ENCODE assay signal across 9 mouse cellular contexts in the genomic region with DNA sequence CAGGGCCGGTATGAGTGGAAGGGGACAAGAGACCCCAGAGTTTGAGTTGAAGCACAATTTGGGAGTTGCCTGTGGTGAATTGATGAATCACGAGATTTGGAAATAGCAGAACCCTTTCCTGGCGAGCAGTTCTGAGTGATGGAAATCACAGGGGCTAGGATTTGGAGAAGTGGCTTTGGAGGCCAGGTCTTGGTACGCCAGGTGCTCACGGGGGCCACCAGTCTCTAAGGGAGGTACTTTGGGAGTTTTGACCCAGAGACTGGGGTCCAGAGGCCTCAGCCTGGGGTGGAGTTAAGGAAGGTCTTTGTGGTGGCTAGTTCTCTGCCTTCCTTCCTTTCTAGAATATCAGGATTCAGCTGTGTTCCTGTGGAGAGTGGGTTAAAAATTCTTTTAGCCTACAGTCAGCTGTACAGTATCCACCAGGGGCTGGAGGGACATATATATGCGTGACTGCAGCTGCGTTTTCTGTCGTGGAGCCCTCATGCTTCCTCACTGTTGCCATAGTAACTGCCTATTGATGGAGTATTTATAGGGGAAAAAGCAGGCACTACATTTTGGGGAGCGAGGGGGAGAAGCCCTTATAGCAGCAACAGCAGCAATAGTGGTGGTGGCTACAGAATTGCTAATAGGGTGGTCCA. TPM values are rescaled to one million over a fixed set of nuclear protein-coding genes. Genes with fewer than 3 reads are reported as not detected.
DNase-seq lines count a peak whose midpoint lies in the region; ATAC-seq lines count a peak whose summit lies in the region.
"Had no signal": no experiment of that assay in that cellular context is flagged by ENCODE, and none has a peak within 500 bp of the region (broad histone marks: within the 10 kb centered on the region; RNA-seq: fewer than 3 reads in every experiment).

No protein-coding gene starts in this region.

- H3K4me2 ChIP-seq in embryonic facial prominence, embryonic 14.5 days (ENCODE audit: low read depth, low read length) = peak overlapping the region; percentile 63
- peak overlapping the region; percentile 67 for H3K4me2 ChIP-seq in hindbrain, embryonic 16.5 days (ENCODE audit: low read length)

- 0 out of 2 replicates have a peak overlapping the region, but pooled peaks have one; percentile 21 for H3K27ac ChIP-seq in embryonic facial prominence, embryonic 14.5 days (replicated peaks; ENCODE audit: low read depth, low read length)
- H3K27ac ChIP-seq in hindbrain, embryonic 16.5 days (ENCODE audit: low read depth, low read length) = peak overlapping the region; percentile 73

- DNase-seq in kidney, postnatal 4 days = peak; percentile 1 to 3
- no peak for DNase-seq in kidney, postnatal 25 days
- DNase-seq in embryonic facial prominence, embryonic 14.5 days (ENCODE audit: low spot score) = peak; percentile 6
- DNase-seq in neural tube, embryonic 10.5 days (ENCODE audit: extremely low spot score, low spot score) = peak; percentile 14
- no peak for DNase-seq in urinary bladder, postnatal 36 days (ENCODE audit: low spot score in 2 of 2)
- DNase-seq in adrenal gland, adult 18-20 months (ENCODE audit: low spot score in 2 of 2) = no peak
- DNase-seq in kidney, postnatal 36 days = no peak

- no peaks in the 10 kb centered on the region for H3K9me3 ChIP-seq in embryonic facial prominence, embryonic 14.5 days (ENCODE audit: control insufficient read depth, low read length)
- H3K9me3 ChIP-seq in hindbrain, embryonic 16.5 days (ENCODE audit: control insufficient read depth, low read length) = no peaks in the 10 kb centered on the region

- H3K4me3 ChIP-seq in embryonic facial prominence, embryonic 14.5 days (ENCODE audit: low read depth, low read length) = peak overlapping the region; percentile 52
- peak overlapping the region; percentile 58 for H3K4me3 ChIP-seq in hindbrain, embryonic 16.5 days (ENCODE audit: low read length)

- 32% methylated on average over 9 of the region's 9 CpGs for WGBS in embryonic facial prominence, embryonic 14.5 days
- 28% methylated on average over 9 of the region's 9 CpGs for WGBS in hindbrain, embryonic 16.5 days

- H3K27me3 ChIP-seq in embryonic facial prominence, embryonic 14.5 days (replicated peaks; ENCODE audit: control insufficient read depth, insufficient read depth, low read length) = peaks cover 4% of the 10 kb centered on the region; the same call in 1 of the 2 replicates
- H3K27me3 ChIP-seq in hindbrain, embryonic 16.5 days (replicated peaks; ENCODE audit: control insufficient read depth, insufficient read depth, low read length) = no peaks in the 10 kb centered on the region
- H3K27me3 ChIP-seq: Patski had no signal

- peak; percentile 31 for ATAC-seq in embryonic facial prominence, embryonic 14.5 days (ENCODE audit: low read depth)
- peak; percentile 62; the same call in 1 of the 2 replicates for ATAC-seq in hindbrain, embryonic 16.5 days
- ATAC-seq: Patski had no signal

- H3K4me1 ChIP-seq in embryonic facial prominence, embryonic 14.5 days (ENCODE audit: control insufficient read depth, insufficient read depth, low read length) = no peaks in the 10 kb centered on the region
- peaks cover 2% of the 10 kb centered on the region; the same call in 1 of the 2 replicates for H3K4me1 ChIP-seq in hindbrain, embryonic 16.5 days (ENCODE audit: control insufficient read depth, insufficient read depth, low read depth, low read length)

- H3K36me3 ChIP-seq in embryonic facial prominence, embryonic 14.5 days (ENCODE audit: control insufficient read depth, insufficient read depth, low read length) = no peaks in the 10 kb centered on the region
- peaks cover 2% of the 10 kb centered on the region for H3K36me3 ChIP-seq in hindbrain, embryonic 16.5 days (ENCODE audit: control insufficient read depth, insufficient read depth, low read length)

- peak overlapping the region; percentile 75 for H3K9ac ChIP-seq in embryonic facial prominence, embryonic 14.5 days (ENCODE audit: low read depth, low read length)
- peak overlapping the region; percentile 74 for H3K9ac ChIP-seq in hindbrain, embryonic 16.5 days (ENCODE audit: low read depth, low read length)

RNA-seq across cellular contexts. Expression of a gene that starts 1.0 kb away (rescaled TPM):
- polyA plus RNA-seq in embryonic facial prominence, embryonic 14.5 days (2014; fragmentation: Nextera tagmentation; extraction: Ambion mirVana) = 14.6 and 16.2 TPM in 2 replicates
- polyA plus RNA-seq in hindbrain, embryonic 16.5 days (2015; fragmentation: Nextera tagmentation; extraction: Ambion mirVana) = 13.0 and 14.3 TPM in 2 replicates
- total RNA-seq in adrenal gland, adult 18-20 months (2021) = 10 to 100 TPM; 15.4 to 18.6 TPM

RNA-seq across cellular contexts. Expression of a gene that starts 9.4 kb away (rescaled TPM):
- polyA plus RNA-seq in embryonic facial prominence, embryonic 14.5 days (2014; fragmentation: Nextera tagmentation; extraction: Ambion mirVana) = not detected in 2 replicates
- polyA plus RNA-seq in hindbrain, embryonic 16.5 days (2015; fragmentation: Nextera tagmentation; extraction: Ambion mirVana) = 0.19 TPM in 1 of 2 replicates, not detected in the other
- not detected for total RNA-seq in adrenal gland, adult 18-20 months (2021)
- polyA plus RNA-seq: Patski had no signal

RNA-seq across cellular contexts. Expression of a gene that starts 28.3 kb away (rescaled TPM):
- 1.1 and 2.9 TPM in 2 replicates for polyA plus RNA-seq in embryonic facial prominence, embryonic 14.5 days (2014; fragmentation: Nextera tagmentation; extraction: Ambion mirVana)
- 0.19 TPM in 2 replicates for polyA plus RNA-seq in hindbrain, embryonic 16.5 days (2015; fragmentation: Nextera tagmentation; extraction: Ambion mirVana)
- total RNA-seq in adrenal gland, adult 18-20 months (2021) = not detected
- polyA plus RNA-seq: Patski had no signal

RNA-seq across cellular contexts. Expression of a gene that starts 42.6 kb away (rescaled TPM):
- 0.25 and 0.46 TPM in 2 replicates for polyA plus RNA-seq in embryonic facial prominence, embryonic 14.5 days (2014; fragmentation: Nextera tagmentation; extraction: Ambion mirVana)
- 0.21 and 0.29 TPM in 2 replicates for polyA plus RNA-seq in hindbrain, embryonic 16.5 days (2015; fragmentation: Nextera tagmentation; extraction: Ambion mirVana)
- total RNA-seq in adrenal gland, adult 18-20 months (2021) = under 1 TPM; 0.36 to 0.38 TPM

Comparison
In these comparisons a context has a peak if more than half of its experiments do, and no peak if none do; other contexts are left out.
1. DNase-seq: peak in kidney, postnatal 4 days (2 of 2), embryonic facial prominence, embryonic 14.5 days (single experiment) and neural tube, embryonic 10.5 days (single experiment); none in kidney, postnatal 25 days (0 of 2), urinary bladder, postnatal 36 days (0 of 2), adrenal gland, adult 18-20 months (0 of 2) and kidney, postnatal 36 days (0 of 2).